Mouse (Mus musculus) kidney, postnatal 25 days (tissue): Measurements from ENCODE around the gene Zfp335.
A peak's percentile ranks its signal among the peaks of the same experiment; 100 is the strongest.

Experiments used
- DNase-seq, 2 experiments: peaks; one replicate each; pipeline ENCODE4 v3.0.0; 2021; ENCODE audit warnings: mixed read lengths in 2 of 2

The Zfp335 gene

DNA sequence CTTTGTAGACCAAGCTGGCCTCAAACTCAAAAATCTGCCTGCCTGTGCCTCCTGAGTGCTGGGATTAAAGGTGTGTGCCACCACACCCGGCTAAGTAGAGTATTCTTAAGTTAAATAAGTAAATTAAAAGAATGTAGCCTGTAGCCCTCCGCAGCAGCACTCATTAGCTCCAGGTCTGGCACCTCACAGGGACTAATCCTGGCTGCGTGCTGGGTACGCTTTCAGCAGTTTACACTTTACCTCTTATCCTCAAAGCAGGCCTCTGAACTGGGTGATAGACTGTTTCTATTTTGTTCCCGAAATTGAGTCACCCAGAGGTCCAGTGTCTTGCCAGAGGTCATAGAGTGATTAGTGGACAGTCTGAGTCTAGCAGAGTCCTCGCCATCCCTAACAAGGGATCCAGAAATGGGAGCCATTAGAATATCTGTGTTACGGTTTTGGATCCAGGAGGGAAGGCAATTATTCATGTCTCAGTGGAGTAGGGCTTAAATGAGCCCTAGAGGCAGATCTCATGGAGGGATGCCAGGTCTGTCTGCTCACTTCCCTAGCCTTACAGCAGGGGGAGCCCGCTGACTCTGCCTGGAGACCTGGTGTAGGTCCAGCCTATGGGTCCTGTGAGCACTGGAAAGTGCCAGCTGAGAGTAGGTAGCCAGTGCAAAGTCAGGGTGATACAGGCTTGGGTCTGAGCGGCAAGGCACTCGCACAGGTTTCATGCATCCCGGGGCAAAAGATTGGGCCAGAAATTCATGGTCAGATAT, 12.7 kb upstream of the Zfp335 start:
- DNase-seq, result peak; percentile 87 to 92

DNA sequence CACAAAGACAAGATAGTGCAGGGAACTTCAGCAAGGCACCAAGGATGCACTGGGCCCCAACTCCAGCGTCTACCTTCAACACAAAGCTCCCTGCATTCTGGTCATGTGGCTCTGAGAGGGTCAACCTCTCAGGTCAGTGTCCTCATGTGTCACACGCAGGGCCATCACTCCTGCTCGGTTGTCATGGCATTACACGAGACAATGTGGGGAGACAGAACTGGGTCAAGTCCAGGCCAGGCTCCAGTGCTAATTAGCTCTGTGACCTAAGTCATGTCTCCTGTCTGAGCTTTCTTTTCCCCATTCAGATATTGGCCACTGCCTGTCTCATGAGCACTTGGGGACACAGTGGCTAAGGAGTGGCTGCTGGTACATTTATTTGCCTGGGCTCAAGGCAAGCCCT, 11.7 kb upstream of the Zfp335 start:
- no peak for DNase-seq

DNA sequence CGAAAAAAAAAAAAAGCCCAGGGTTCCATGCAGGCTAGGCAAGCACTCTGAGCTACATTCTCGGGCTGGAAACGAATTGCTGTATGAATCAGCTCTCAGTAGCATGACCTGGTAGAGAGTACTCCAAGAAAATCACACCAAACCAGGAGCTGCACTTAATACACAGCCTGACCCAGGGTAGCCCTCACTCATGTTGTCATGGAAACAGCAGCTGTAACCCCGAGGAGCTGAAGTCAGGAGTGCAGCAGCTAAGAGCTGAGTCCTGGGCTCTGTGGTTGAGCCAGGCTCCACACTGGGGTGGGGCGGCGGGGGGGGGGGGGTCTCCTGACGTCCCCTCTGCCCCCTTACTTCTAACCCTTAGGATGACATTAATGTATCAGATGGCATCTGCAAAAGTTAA, 10.4 kb upstream of the Zfp335 start:
- no peak for DNase-seq

DNA sequence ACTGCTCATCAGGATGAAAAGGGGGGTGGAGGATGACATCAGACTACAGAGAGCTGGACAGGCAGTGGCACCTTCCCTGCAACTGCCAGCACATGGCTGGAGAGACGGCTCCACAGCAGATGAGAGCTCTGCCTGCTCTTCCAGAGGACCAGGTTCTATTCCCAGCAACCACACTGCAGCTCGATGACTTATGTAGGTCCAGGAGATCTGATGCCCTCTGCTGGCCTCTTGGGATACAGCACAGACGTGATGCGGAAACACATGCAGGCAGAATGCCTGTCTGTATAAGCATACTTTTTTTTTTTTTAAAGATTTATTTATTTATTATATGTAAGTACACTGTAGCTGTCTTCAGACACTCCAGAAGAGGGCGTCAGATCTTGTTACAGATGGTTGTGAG, 6.8 kb upstream of the Zfp335 start:
- peak in 1 of 2 experiments; percentile 53 for DNase-seq

DNA sequence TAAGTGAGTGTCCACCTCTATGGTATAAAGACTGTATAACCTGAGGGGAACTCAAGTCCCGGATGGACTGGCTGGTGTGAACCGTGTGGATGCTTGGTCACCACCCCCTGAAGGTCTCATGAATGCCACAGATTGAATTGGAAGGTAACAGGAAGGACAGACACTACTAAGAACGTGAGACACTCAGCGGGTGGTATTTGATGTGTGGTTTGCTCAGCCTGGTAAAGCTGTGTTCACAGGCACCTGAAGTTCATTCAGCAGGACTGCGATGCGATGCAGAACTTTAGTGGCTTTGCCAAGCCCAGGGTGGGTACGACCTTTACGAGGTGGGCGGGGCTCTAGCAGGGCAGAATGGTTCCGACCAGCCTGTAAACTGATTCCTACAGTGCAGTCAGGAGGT, 5.8 kb upstream of the Zfp335 start:
- DNase-seq, result no peak

DNA sequence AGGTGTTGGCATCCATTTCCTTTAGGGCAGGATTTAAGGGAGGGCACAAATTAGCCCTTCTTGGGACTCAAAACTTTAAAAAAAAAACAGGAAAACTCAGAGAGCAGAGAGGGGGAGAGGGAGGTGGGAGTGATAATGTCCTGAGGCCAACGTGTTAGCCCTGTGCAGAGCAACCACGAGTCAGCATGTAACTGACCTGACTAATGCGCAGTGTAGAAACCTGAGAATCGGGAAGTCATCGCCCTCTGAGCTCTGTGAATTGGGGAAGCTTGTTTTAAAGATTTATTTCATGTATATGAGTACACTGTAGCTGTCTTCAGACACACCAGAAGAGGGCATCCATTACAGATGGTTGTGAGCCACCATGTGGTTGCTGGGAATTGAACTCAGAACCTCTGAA, 5.3 kb upstream of the Zfp335 start:
- no peak for DNase-seq

DNA sequence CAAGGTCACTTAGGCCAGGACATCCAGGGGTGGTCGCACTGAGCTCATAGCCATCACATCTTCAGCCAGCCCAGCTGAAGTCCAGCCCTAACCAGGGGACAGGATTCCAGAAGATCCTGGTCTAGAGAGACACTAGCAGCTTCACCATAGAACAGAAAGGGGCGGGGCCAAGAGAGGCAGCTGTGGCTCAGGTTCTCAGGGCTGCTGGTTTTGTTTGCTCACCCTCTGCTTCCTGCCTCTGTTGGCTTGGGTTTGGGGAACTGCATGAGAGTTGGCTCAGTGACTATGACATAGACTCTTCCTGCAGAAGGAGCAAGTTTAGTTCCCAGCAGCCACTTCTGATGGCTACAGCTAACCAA, 1.9 kb upstream of the Zfp335 start:
- peak; percentile 43 to 55 for DNase-seq

DNA sequence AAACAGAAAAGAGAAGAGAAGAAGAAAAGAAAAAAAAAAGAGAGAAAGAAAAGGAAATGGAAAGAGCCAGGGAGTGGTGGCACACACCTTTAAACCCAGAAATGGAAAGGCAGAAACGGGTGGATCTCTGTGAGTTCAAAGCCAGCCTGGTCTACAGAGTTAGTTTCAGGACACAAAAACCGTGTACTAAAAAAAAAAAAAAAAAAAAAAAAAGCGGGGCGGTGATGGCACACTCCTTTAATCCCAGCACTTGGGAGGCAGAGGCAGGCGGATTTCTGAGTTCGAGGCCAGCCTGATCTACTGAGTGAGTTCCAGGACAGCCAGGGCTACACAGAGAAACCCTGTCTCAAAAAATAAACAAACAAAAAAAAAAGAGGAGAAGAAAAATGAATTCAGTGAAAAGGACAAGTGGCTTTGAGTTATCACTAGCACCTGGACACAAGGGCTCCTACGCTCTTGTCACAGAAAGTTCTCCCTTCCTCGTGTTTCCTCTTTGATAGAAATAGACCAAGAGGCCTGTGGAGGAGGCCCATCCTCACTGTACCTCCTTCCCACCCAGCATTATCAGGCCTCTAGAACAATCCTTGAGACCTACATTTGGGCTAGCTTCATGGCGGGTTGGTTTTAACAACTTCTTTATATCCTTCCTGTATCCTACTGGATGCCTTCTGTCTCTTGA, 1.3 kb upstream of the Zfp335 start:
- DNase-seq, result no peak

DNA sequence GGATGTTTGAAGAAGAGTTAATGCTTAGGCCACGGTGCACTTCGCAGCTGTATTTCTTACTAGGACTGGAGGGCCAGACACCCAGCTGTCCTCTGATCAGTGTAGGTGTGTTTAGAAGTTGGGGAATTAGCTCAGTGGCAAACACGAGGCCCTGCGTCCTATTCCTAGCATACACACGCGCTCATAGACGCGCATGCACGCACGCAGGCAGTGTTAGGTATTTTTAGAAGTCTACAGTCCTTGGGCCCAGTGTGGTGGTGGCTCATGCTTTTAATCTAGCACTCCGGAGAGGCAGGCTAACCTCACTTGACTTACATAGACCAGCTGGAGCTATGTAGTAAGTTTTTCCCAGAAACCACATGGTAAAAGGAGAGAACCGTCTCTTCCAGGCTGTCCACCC, 594 bp upstream of the Zfp335 start:
- peak in 1 of 2 experiments; percentile 49 for DNase-seq

DNA sequence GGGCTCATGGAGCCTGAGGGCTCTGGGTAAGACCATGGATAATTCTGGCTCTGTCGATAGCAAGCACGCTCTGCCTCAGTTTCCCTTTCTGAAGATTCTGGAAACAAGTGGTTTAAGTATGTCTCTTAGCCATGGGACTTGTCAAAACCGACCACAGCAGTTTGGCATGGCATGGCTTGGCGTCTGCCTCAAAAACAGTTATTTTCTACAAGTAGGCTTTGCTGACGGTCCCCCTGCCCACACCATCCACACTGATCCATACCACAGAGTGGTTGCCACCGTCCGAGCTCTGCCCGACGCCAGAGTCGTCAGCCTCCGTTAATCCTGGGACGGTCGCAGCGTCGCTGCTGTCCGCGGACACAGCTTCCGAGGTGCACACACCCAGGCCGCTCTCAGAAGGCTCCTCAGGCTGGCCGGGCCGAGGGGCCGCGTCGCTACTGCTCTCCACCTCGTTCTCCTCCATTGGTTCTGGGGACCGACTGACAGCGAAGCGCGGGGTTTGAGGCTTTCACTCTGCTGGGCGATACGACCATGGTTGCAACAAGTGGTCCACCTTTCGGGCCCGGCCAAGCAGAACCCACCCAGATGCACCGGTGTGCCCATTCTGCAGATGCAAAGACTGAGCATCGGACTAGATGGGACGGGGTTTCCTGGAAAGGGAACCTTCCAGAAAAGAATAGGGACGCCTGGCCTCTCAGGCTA, 1.0 kb downstream of the Zfp335 start:
- DNase-seq, result no peak

DNA sequence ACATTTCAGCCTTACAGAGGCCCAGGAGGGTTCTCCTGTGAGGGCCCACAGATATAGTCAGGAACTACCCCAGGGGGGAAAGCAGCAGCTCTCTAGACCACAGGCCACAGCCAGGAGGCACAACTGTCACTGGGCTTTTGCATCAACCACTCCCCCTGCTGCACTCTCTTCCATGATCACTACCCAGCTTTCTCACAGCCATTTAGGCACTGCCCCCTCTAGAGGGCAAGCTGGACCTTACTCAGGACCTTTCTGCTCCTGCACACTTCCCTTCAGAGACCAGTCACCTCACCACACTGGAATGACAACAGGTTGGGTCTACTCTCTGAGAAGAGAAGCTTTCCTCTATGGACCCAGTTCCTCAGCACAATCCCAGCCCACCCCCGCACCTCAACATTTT, 2.0 kb downstream of the Zfp335 start:
- DNase-seq, result peak; percentile 63 to 76

DNA sequence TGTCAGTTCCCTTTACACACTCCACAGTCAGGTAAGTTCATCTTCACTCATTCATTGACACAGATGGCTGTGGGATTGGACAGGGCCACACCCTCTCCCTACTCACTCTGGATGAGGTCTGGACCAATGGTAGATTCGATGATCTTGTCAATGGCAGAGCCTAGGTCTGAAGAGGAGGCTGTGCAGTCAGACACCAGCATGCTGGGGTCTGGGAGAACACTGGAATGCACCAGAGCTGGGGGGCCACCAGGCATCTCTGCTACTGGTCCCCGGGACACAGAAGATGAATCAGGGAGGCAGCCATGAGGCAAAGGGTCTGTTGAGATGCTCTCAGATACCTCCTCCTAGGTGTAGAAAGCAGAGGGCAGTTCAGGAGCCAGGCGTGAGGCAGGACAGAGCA, 2.5 kb downstream of the Zfp335 start:
- no peak for DNase-seq

DNA sequence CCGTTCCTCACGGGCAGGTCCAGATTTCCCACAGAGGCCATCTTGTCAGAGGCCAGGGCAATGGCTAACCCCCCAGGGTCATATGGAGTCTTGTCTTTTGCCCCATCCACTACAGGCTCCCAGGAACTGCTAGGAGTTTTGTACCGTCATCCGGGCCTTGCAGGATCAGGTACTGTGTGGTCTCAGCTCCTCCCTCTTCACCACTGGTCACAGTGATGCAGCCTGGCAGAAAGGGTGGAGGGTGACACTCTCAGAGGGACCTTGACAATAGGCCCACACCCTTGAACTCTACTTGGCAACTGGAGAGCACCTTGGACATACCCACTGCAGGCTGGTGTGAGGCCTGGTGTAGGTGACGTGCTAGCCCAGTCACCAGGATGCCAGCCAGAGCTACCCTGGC, 3.5 kb downstream of the Zfp335 start:
- peak in 1 of 2 experiments; percentile 40 for DNase-seq

DNA sequence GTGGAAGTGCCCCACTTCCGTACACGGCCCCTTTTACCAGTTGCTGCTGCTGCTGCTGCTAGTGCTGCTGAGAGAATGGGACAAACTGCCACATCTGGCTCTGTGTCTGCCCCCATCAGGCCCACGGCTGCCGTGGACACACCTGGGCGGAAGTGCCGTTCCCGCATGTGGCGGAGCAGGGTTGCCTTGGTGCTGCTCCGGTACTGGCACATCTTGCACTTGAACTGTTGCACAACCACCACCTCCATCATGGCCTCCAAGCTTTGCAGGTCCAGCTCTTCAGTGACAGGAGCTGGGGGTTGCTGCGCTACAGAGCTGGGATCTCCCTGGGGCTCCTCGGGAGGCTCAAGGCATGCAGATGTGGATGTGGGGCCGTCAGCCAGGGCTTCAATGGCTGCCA, 4.0 kb downstream of the Zfp335 start:
- no peak for DNase-seq

DNA sequence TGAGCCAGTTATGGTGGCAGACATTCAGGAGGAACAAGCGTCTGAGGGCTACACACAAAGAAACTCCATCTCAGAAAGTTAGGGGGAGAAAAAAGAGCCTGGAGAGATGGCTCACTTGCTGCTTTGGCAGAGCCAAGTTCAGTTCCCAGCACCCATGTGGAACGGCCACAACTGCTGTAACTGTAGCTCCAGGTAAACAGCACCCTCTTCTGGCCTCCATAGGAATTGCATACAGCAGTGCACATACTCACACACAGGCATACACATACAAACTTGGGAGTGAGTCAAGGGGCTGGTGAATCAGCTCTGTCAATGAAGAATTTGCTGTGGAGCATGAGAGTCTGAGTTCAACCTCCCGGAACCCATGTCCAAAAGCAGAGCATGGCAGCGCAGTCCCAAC, 5.5 kb downstream of the Zfp335 start:
- no peak for DNase-seq

DNA sequence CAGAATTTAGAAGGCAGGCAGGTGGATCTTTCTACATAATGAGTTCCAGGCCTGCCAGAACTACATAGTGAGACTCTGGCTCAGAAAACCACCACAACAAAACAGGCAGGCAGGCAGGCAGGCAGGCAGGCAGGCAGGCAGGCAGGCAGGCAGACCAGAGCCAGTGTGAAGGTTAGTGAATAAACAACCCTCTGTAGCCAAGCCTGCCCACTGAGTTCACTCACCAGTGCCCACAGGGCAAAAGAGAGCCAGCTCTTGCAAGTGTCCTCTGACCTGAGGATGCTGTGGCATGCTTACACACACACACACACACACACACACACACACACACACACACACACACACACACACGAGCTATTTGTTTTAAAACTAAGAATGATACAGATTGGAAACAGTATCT, 8.1 kb downstream of the Zfp335 start:
- peak in 1 of 2 experiments; percentile 64 for DNase-seq

DNA sequence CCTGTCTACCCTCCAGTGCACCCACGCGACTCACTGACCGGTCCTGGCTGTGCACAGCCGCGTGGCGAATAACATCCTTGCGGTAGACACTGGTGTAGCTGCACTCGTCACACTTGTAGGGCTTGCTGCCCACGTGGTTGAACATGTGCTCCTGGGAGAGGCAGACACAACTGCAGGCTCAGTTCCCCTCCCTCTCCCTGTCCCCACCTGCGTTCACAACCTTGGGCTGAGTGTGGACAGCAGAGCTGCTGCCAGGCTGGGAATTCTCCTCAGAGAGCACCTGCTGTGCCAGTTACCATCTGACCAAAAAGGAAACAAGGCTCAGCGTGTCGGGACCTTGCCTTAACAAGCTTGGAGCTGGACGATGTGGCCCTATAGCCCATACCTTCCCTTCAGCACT, 10.2 kb downstream of the Zfp335 start:
- no peak for DNase-seq

DNA sequence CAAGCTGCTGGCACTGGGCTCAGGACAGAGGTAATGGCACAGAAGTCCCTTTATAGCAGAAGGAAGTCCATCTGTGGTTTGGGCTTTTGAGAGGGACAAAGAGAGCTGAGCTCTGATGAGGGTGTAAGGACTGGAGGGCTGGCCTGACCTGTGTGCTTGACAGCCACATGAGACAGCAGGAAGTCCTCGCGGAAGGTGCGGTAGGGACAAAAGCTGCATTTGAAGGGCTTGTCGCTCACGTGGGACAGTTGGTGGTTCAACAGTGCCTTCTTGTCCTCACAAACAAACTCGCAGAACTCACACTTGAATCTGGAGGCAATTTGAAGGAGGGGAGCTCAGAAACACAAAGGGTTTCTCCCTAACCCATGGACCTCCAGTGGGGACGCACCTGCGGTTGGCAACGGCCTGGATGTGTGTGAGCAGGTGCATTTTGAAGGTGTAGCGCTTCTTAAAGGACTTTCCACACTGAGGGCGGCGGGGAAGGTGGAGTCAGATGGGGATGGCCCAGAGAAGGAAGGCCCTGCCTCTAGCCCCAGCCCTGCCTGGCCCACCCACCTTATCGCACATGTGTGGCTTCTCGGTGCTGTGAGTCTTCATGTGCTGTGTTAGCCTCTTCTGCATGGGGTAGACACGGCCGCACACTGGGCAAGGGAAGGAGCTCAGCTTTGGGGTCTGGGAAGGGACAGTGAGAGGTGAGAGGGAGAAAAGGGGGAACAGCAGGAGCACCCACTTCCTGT, 11.7 kb downstream of the Zfp335 start:
- peak in 1 of 2 experiments; percentile 36 for DNase-seq

DNA sequence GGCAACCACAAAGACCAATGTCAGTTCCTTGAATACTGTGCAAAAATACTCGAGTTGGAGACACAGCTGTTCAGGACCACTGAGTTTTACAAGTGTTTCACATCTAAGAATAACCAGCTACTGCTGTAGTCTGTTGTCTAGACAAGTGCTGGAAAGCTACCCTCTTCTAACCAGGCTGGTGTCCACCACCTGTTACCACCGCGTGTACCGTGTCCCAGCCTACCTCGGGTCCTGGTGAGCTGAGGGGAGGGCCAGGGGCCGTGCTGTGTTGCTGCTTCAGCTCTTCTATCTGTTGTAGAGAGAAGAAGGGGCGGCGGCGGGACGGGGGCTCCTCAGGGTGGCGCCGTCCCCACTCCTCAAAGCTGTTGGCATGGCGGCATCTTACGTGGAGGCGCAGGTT, 12.5 kb downstream of the Zfp335 start:
- peak in 1 of 2 experiments; percentile 37 for DNase-seq

DNA sequence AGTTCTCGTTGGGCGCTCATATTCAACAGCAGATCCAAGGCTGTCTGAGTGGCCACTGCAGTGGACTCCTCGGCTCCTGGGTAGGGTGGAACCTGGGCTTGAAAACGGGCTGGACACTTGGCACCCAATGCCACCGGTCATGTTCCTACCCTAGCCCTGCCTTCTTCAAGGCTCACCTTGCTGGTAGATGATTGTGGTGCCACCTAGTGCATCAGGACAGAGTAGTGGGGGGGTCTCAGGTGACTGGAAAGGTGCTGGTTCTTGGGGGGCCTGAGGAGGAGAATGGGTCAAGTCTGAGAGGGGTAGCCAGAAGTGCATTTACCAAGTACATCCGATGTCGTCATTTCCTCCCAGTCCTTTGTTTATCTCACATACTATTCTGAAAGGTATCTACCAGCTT, 13.5 kb downstream of the Zfp335 start:
- DNase-seq, result peak; percentile 36 to 40

DNA sequence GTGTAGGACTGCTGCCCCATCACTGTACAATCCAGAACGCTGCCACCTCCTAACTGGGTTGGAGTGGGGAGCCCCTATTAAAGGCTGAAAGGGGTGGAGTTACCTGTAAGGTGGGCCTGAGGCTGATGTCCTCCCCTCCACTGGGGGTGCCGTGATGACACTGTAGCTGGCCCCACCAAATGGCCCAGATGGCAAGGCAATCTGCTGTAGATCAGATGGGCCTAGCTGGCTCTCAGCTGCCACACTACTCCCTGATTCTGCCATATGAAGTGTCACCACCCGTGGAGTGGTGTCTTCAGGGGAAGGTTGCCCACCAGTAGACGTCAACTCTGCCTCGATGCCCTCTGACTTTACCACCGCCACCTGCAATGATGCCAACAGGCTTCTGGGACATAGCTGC, 15.7 kb downstream of the Zfp335 start:
- DNase-seq, result peak in 1 of 2 experiments; percentile 41

DNA sequence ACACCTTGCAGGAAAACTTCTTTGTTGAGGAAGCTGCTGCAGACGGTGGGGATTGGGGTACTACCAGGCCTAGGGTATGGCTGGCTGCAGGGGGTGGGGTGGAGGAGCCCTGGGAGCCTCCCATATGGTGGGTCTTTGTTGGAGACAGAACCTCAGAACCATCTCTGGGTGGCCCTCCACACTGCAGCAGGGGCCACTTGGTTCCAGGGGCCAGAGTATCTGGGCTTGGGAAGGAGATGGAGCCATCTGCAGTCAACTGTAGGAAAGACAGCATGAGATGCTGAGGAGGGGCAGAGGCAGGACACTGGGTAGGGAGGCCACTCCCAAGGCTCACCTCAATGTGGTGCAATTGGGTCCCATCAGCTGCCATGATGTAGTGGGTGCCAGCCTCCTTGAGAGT, 16.9 kb downstream of the Zfp335 start:
- no peak for DNase-seq

DNA sequence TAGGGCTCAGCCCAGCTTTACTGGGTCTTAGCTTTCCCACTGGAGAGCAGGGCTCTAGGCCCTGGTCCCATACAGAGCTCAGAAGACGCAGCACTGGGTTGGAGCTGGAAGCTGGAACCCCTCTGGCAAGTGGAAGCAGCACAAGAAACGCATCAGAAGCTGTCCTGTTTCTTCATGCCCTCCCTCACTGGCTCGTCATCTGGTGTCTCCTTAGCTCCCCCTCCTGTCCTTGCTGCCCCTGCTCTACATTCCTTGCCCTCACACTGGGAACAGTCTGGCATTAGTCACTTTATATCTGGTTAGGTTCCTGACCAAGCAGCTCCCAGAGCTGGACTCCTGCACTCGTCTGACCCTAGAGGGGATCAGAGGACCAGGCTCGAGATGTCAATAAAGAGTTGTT, 17.5 kb downstream of the Zfp335 start:
- DNase-seq, result no peak
